Mouse (Mus musculus) liver, embryonic 15.5 days (tissue): Measurements from ENCODE around the gene Olfr739. TPM values are rescaled to one million over a fixed set of nuclear protein-coding genes. Genes with fewer than 3 reads are reported as not detected.

Source experiments
- ATAC-seq: fragments of 200-750 bp; cut with Nextera tagmentation; 2 replicates; pipeline ENCODE4 v1.8.0; 2017; ENCODE audit warnings: moderate number of reproducible peaks, mild to moderate bottlenecking, moderate library complexity; ENCODE audit not compliant: insufficient read depth
- H3K27ac ChIP-seq: fragments of 300-500 bp; sonication (generic); replicated peaks from 2 replicates; pipeline ENCODE4 v1.5.1; 2015; ENCODE audit warnings: mild to moderate bottlenecking, inconsistent platforms
- H3K27me3 ChIP-seq: fragments of 300-500 bp; sonication (generic); 2 replicates; pipeline ENCODE4 v1.6.1; 2015; ENCODE audit warnings: mild to moderate bottlenecking, inconsistent platforms
- H3K36me3 ChIP-seq: fragments of 300-500 bp; sonication (generic); replicated peaks from 2 replicates; pipeline ENCODE4 v1.6.1; 2015; ENCODE audit warnings: moderate library complexity, mild to moderate bottlenecking, inconsistent platforms
- H3K4me1 ChIP-seq: fragments of 300-500 bp; sonication (generic); replicated peaks from 2 replicates; pipeline ENCODE4 v1.6.1; 2015; ENCODE audit warnings: inconsistent platforms
- H3K4me2 ChIP-seq: fragments of 300-500 bp; sonication (generic); 2 replicates; pipeline ENCODE4 v1.6.1; 2015; ENCODE audit warnings: moderate library complexity, mild to moderate bottlenecking, inconsistent platforms
- H3K4me3 ChIP-seq: fragments of 300-500 bp; sonication (generic); replicated peaks from 2 replicates; pipeline ENCODE4 v1.5.1; 2015; ENCODE audit warnings: mild to moderate bottlenecking, inconsistent platforms
- H3K9ac ChIP-seq: fragments of 300-500 bp; sonication (generic); 2 replicates; pipeline ENCODE4 v1.6.1; 2015; ENCODE audit warnings: moderate library complexity, mild to moderate bottlenecking, inconsistent platforms
- H3K9me3 ChIP-seq: fragments of 300-500 bp; sonication (generic); replicated peaks from 2 replicates; pipeline ENCODE4 v1.6.1; 2016; ENCODE audit warnings: inconsistent platforms
- WGBS: fragments of 180-500 bp; shearing (Covaris S2); methylation state at CpG from one replicate; pipeline ENCODE4 v1.1.7; 2015; ENCODE audit warnings: mixed read lengths; ENCODE audit not compliant: insufficient replicate concordance; 5-methylcytosine and 5-hydroxymethylcytosine counted together
- polyA plus RNA-seq: library from polyadenylated mRNA; unstranded; fragments of >200 nt; fragmentation: Nextera tagmentation; extraction: Ambion mirVana; gene quantifications from 2 replicates; pipeline ENCODE4 v1.2.1, GENCODE M21; 2015

Gene Olfr739
- not detected in 2 replicates for polyA plus RNA-seq

DNA sequence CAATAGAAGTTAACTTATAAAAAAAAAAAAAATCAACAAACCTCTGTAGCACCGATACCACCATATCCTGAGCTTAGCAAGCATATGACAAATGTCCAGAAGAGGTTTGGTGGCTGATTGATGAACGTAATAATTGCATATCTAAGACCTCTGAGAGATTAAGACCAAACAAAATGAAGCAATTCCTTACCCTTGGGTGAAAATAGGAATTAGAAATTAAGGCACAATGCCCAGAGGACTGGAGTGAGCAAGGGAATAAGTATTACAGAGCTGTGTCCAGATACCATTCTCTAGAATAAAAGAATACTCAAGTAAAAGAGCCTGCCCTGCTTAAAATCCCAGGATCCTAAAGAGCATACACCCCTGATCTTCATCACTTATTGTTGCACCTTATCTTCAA lies at the start of gene Olfr739:
TSS of gene Olfr739 (plus strand) at position 301 of the 400 bp plus-strand sequence.
- no peak within 1 kb of the TSS for H3K27ac ChIP-seq
- H3K9ac ChIP-seq = no peak within 1 kb of the TSS
- no peak within 1 kb of the TSS for H3K4me3 ChIP-seq
- no peaks in the 10 kb centered on the region for H3K36me3 ChIP-seq
- H3K4me1 ChIP-seq = no peaks in the 10 kb centered on the region
- WGBS = 44% methylated on average over 2 of the region's 2 CpGs
- no peak for ATAC-seq
- H3K4me2 ChIP-seq = no peak within 1 kb of the TSS
- no peaks in the 10 kb centered on the region for H3K9me3 ChIP-seq
- H3K27me3 ChIP-seq = no peaks in the 10 kb centered on the region

DNA sequence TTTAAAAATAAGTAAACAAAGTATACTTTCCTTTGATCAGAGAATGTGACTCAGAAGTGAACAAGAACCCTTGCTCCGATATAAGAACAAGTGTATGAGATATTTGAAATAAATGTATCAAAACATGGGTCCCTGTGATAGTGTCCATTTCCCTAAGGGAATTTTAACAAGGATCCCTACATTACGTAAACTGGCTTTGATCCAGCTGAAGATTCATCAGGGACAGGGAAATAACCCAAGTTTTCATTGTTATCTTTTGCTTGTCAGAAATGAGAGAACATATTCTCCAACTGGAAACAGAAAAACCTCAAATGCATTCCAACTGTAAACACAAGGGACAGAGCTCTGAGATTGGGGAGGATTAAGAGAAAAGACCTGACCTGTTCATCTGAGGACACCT lies 37.6 kb upstream of the Olfr739 start, which contains the start of gene Olfr736:
TSS of gene Olfr736 (plus strand) at position 301 of the 400 bp plus-strand sequence.
- H3K4me2 ChIP-seq = no peak within 1 kb of the TSS
- 68% methylated on average over 2 of the region's 2 CpGs for WGBS
- no peaks in the 10 kb centered on the region for H3K27me3 ChIP-seq
- H3K36me3 ChIP-seq = no peaks in the 10 kb centered on the region
- no peak within 1 kb of the TSS for H3K4me3 ChIP-seq
- no peak for ATAC-seq
- H3K9me3 ChIP-seq = no peaks in the 10 kb centered on the region; the same call in 1 of the 2 replicates
- H3K4me1 ChIP-seq = no peaks in the 10 kb centered on the region
- no peak within 1 kb of the TSS for H3K9ac ChIP-seq
- no peak within 1 kb of the TSS for H3K27ac ChIP-seq

DNA sequence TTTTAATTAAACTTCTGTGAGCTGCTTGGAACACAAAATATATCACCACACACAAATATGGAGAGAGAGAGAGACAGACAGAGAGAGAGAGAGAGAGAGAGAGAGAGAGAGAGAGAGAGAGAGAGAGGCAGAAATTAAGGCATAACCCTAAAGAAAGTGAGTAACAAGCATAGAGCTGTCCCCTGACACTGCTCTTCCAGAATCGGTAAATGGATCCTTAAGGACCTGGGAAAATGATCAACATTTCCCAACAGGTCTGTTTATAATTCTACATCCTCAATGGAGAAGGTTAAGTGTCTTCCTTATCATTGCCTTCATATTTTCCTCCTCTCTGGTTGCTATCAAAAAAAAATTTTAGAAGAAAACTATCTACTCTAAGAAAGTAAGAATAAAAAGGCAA lies 11.2 kb upstream of the Olfr739 start, which contains the start of gene Olfr738:
TSS of gene Olfr738 (plus strand) at position 301 of the 400 bp plus-strand sequence.
- Histone ChIP-seq H3K4me2 (no peak within 1 kb of the TSS), H3K36me3 (no peaks in the 10 kb centered on the region), H3K4me3 (no peak within 1 kb of the TSS), H3K27me3 (no peaks in the 10 kb centered on the region), H3K9me3 (no peaks in the 10 kb centered on the region), H3K9ac (no peak within 1 kb of the TSS), H3K4me1 (no peaks in the 10 kb centered on the region), H3K27ac (no peak within 1 kb of the TSS)
- 65% methylated on average over 1 of the region's 1 CpGs for WGBS
- no peak for ATAC-seq

DNA sequence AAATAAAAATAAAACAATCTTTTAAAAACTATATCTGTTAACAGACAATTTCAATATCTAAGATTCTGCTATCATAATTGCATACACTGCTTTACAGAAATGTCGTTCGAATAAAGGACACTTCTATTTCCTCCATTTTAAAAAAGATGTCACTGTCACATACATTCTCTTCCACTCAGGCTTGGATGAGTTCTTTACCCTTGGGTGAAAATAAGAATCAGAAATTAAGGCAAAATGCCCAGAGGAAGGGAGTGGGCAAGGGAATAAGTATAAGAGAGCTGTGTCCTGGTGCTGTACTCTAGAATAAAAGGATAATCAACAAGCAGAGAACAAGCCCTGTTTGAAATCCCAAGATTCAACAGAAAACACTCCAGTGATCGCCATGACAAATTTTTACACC lies 26.8 kb downstream of the Olfr739 start, which contains the start of gene Olfr740:
TSS of gene Olfr740 (plus strand) at position 301 of the 400 bp plus-strand sequence.
- H3K9ac ChIP-seq = no peak within 1 kb of the TSS
- no peak for ATAC-seq
- WGBS = 56% methylated on average over 3 of the region's 3 CpGs
- no peak within 1 kb of the TSS for H3K27ac ChIP-seq
- no peaks in the 10 kb centered on the region for H3K4me1 ChIP-seq
- no peak within 1 kb of the TSS for H3K4me3 ChIP-seq
- H3K9me3 ChIP-seq = no peaks in the 10 kb centered on the region
- no peaks in the 10 kb centered on the region for H3K36me3 ChIP-seq
- H3K27me3 ChIP-seq = no peaks in the 10 kb centered on the region
- no peak within 1 kb of the TSS for H3K4me2 ChIP-seq

DNA sequence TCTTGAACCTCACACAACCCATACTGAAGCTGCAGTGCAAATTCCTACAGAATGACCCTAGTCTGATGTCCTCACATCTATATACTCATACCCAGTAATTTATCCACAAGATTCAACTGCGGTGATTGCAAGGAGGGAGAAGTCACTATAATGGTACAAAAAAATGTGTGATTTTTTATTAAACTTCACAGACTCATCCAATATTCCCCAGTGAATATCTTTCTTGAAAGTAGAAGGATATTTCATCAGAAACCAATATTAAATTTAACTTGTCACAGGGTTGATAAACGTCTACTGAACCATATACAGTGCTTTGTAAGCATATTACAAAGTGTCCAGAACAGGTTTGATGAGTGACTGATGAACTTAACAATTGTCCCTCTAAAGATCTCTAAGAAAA lies 54.0 kb downstream of the Olfr739 start, which contains the start of gene Olfr741:
TSS of gene Olfr741 (plus strand) at position 301 of the 400 bp plus-strand sequence.
- Histone ChIP-seq H3K4me1 (no peaks in the 10 kb centered on the region), H3K9me3 (no peaks in the 10 kb centered on the region), H3K27ac (no peak within 1 kb of the TSS), H3K27me3 (no peaks in the 10 kb centered on the region), H3K9ac (no peak within 1 kb of the TSS), H3K36me3 (no peaks in the 10 kb centered on the region), H3K4me2 (no peak within 1 kb of the TSS), H3K4me3 (no peak within 1 kb of the TSS)
- WGBS = 55% methylated on average over 2 of the region's 2 CpGs
- no peak for ATAC-seq

Other genes with a start within 250 kb of the Olfr739 start
- gene Olfr730, start 230.4 kb upstream of the Olfr739 start, polyA plus RNA-seq = not detected in 2 replicates
- gene Olfr731, start 176.8 kb upstream of the Olfr739 start, polyA plus RNA-seq = not detected in 2 replicates
- gene Olfr732, start 134.4 kb upstream of the Olfr739 start, polyA plus RNA-seq = not detected in 2 replicates
- gene Olfr733, start 117.1 kb upstream of the Olfr739 start, polyA plus RNA-seq = not detected in 2 replicates
- gene Olfr734, start 91.9 kb upstream of the Olfr739 start, polyA plus RNA-seq = not detected in 2 replicates
- gene Olfr735, start 69.8 kb upstream of the Olfr739 start, polyA plus RNA-seq = not detected in 2 replicates
- 0.03 TPM in 1 of 2 replicates, not detected in the other for gene Tlr11, start 60.7 kb upstream of the Olfr739 start, polyA plus RNA-seq
- gene Olfr736, start 37.5 kb upstream of the Olfr739 start, polyA plus RNA-seq = not detected in 2 replicates
- gene Olfr738, start 11.1 kb upstream of the Olfr739 start, polyA plus RNA-seq = not detected in 2 replicates
- gene Olfr740, start 26.9 kb downstream of the Olfr739 start, polyA plus RNA-seq = not detected in 2 replicates
- gene Olfr741, start 54.1 kb downstream of the Olfr739 start, polyA plus RNA-seq = not detected in 2 replicates
- gene Olfr742, start 85.0 kb downstream of the Olfr739 start, polyA plus RNA-seq = not detected in 2 replicates
- gene Olfr743, start 103.2 kb downstream of the Olfr739 start, polyA plus RNA-seq = not detected in 2 replicates
- not detected in 2 replicates for gene Olfr744, start 196.3 kb downstream of the Olfr739 start, polyA plus RNA-seq
- gene Olfr745, start 220.8 kb downstream of the Olfr739 start, polyA plus RNA-seq = not detected in 2 replicates
- not detected in 2 replicates for gene Olfr746, start 228.5 kb downstream of the Olfr739 start, polyA plus RNA-seq